Mouse (Mus musculus) stomach, postnatal 0 days (tissue): ENCODE data around the gene Tnni1.

Experiments used
- CTCF ChIP-seq: IDR thresholded peaks from 2 replicates; pipeline ENCODE4 v1.5.1; 2016; ENCODE audit warnings: antibody characterized with exemption, low read depth, mild to moderate bottlenecking, moderate library complexity
- EP300 ChIP-seq: optimal IDR thresholded peaks from 2 replicates; pipeline ENCODE3; 2016; ENCODE audit warnings: antibody characterized with exemption

GRCm38 (mm10) chr1:135817595-135817994 is 38.4 kb downstream of the Tnni1 start:
- no peak for TF ChIP-seq CTCF
- no peak for TF ChIP-seq EP300
